Mouse (Mus musculus) liver, embryonic 15.5 days (tissue): ENCODE measurements around the gene Fnip2. TPM values are rescaled to one million over a fixed set of nuclear protein-coding genes. Genes with fewer than 3 reads are reported as not detected.
"Not testable (repeated sequence)": the region's sequence is repeated elsewhere in the genome, so short reads cannot be mapped to it uniquely, and the experiment has no call there.

Experiments used
- ATAC-seq: fragments of 200-750 bp; cut with Nextera tagmentation; 2 replicates; pipeline ENCODE4 v1.8.0; 2017; ENCODE audit warnings: moderate number of reproducible peaks, mild to moderate bottlenecking, moderate library complexity; ENCODE audit not compliant: insufficient read depth
- H3K27ac ChIP-seq: fragments of 300-500 bp; sonication (generic); replicated peaks from 2 replicates; pipeline ENCODE4 v1.5.1; 2015; ENCODE audit warnings: mild to moderate bottlenecking, inconsistent platforms
- H3K27me3 ChIP-seq: fragments of 300-500 bp; sonication (generic); 2 replicates; pipeline ENCODE4 v1.6.1; 2015; ENCODE audit warnings: mild to moderate bottlenecking, inconsistent platforms
- H3K36me3 ChIP-seq: fragments of 300-500 bp; sonication (generic); replicated peaks from 2 replicates; pipeline ENCODE4 v1.6.1; 2015; ENCODE audit warnings: moderate library complexity, mild to moderate bottlenecking, inconsistent platforms
- H3K4me1 ChIP-seq: fragments of 300-500 bp; sonication (generic); replicated peaks from 2 replicates; pipeline ENCODE4 v1.6.1; 2015; ENCODE audit warnings: inconsistent platforms
- H3K4me2 ChIP-seq: fragments of 300-500 bp; sonication (generic); 2 replicates; pipeline ENCODE4 v1.6.1; 2015; ENCODE audit warnings: moderate library complexity, mild to moderate bottlenecking, inconsistent platforms
- H3K4me3 ChIP-seq: fragments of 300-500 bp; sonication (generic); replicated peaks from 2 replicates; pipeline ENCODE4 v1.5.1; 2015; ENCODE audit warnings: mild to moderate bottlenecking, inconsistent platforms
- H3K9ac ChIP-seq: fragments of 300-500 bp; sonication (generic); 2 replicates; pipeline ENCODE4 v1.6.1; 2015; ENCODE audit warnings: moderate library complexity, mild to moderate bottlenecking, inconsistent platforms
- H3K9me3 ChIP-seq: fragments of 300-500 bp; sonication (generic); replicated peaks from 2 replicates; pipeline ENCODE4 v1.6.1; 2016; ENCODE audit warnings: inconsistent platforms
- WGBS: fragments of 180-500 bp; shearing (Covaris S2); methylation state at CpG from one replicate; pipeline ENCODE4 v1.1.7; 2015; ENCODE audit warnings: mixed read lengths; ENCODE audit not compliant: insufficient replicate concordance; 5-methylcytosine and 5-hydroxymethylcytosine counted together
- polyA plus RNA-seq: library from polyadenylated mRNA; unstranded; fragments of >200 nt; fragmentation: Nextera tagmentation; extraction: Ambion mirVana; gene quantifications from 2 replicates; pipeline ENCODE4 v1.2.1, GENCODE M21; 2015

The Fnip2 gene
- polyA plus RNA-seq, 1 experiment from 2014 or later = 4.8 TPM

GRCm38 (mm10) chr3:79469440-79469839, 98.2 kb downstream of the Fnip2 start:
- H3K27ac ChIP-seq = no peak overlapping the region
- WGBS = 92% methylated on average over 5 of the region's 5 CpGs
- no peak overlapping the region for H3K4me2 ChIP-seq
- H3K36me3 ChIP-seq = peaks cover 66% of the 10 kb centered on the region
- no peaks in the 10 kb centered on the region for H3K9me3 ChIP-seq
- ATAC-seq = no peak
- H3K9ac ChIP-seq = no peak overlapping the region
- H3K27me3 ChIP-seq = no peaks in the 10 kb centered on the region
- H3K4me1 ChIP-seq = no peaks in the 10 kb centered on the region
- H3K4me3 ChIP-seq = no peak overlapping the region

- no peak overlapping the region for H3K4me2 ChIP-seq
- no peak overlapping the region for H3K27ac ChIP-seq
- H3K27me3 ChIP-seq = no peaks in the 10 kb centered on the region
- H3K36me3 ChIP-seq = peaks cover 57% of the 10 kb centered on the region
- no peak for ATAC-seq
- H3K9me3 ChIP-seq = no peaks in the 10 kb centered on the region
- no peaks in the 10 kb centered on the region for H3K4me1 ChIP-seq
- H3K4me3 ChIP-seq = no peak overlapping the region
- 74% methylated on average over 14 of the region's 14 CpGs for WGBS
- H3K9ac ChIP-seq = no peak overlapping the region
These were observed 108.8 kb downstream of the Fnip2 start for GRCm38 (mm10) chr3:79458651-79459275.

DNA sequence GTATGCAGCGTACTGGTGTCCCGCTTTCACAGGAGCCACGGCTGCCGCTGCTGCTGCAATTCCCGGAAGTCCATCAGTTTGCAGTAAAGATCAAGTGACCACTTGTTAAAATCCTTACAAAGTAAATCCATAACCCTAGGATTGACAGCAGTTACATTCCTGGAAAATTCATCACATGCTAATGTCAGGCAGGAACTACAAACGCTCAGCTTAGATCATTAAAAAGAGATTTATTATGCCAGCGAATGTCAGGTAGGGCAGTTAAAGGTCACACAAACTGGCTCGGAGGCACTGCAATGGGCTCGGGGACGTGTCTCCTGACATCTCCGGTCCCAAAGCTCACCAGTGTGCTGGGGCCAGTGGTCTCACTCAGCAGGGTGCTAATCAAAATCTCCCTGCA, 111.8 kb downstream of the Fnip2 start:
- ATAC-seq = no peak

GRCm38 (mm10) chr3:79452696-79453263, 114.8 kb downstream of the Fnip2 start:
- H3K9ac ChIP-seq = no peak overlapping the region
- ATAC-seq = no peak
- no peaks in the 10 kb centered on the region for H3K27me3 ChIP-seq
- H3K4me2 ChIP-seq = no peak overlapping the region
- no peak overlapping the region for H3K27ac ChIP-seq
- H3K4me1 ChIP-seq = no peaks in the 10 kb centered on the region
- no peak overlapping the region for H3K4me3 ChIP-seq
- 86% methylated on average over 14 of the region's 14 CpGs for WGBS
- H3K9me3 ChIP-seq = no peaks in the 10 kb centered on the region
- peaks cover 12% of the 10 kb centered on the region for H3K36me3 ChIP-seq

More for the DNA sequence above, 111.8 kb downstream of the Fnip2 start:
- Histone ChIP-seq H3K36me3 (peaks cover 35% of the 10 kb centered on the region), H3K27ac (no peak overlapping the region), H3K4me3 (no peak overlapping the region), H3K27me3 (no peaks in the 10 kb centered on the region), H3K9me3 (no peaks in the 10 kb centered on the region), H3K9ac (no peak overlapping the region), H3K4me2 (no peak overlapping the region), H3K4me1 (no peaks in the 10 kb centered on the region)
- WGBS = 85% methylated on average over 11 of the region's 11 CpGs

GRCm38 (mm10) chr3:79449361-79449760, 118.2 kb downstream of the Fnip2 start:
- no peaks in the 10 kb centered on the region for H3K36me3 ChIP-seq
- no peak overlapping the region for H3K4me3 ChIP-seq
- no peak overlapping the region for H3K9ac ChIP-seq
- no peak overlapping the region for H3K27ac ChIP-seq
- no peak for ATAC-seq
- H3K9me3 ChIP-seq = no peaks in the 10 kb centered on the region
- no peak overlapping the region for H3K4me2 ChIP-seq
- no peaks in the 10 kb centered on the region for H3K4me1 ChIP-seq
- WGBS = 77% methylated on average over 7 of the region's 7 CpGs
- no peaks in the 10 kb centered on the region for H3K27me3 ChIP-seq

DNA sequence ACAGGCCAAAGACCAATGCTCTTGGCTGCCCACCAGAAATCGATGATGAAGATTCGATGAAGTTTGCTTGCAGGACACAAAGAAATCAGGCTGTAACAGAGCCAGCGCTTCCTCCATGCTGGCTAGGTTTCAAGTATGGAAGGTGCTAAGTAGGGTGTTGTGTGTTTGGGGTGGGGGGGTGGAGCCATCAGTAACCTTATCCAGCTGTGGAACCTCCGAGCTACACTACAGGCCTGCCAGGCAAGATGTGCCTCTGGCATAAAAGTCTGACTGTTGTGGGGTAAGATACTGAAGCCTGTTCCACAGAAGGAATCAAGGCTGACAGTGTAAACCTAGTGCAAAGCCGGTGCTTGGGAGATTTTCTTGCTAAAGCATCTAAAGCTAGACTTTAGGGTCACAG, 119.2 kb downstream of the Fnip2 start:
- no peaks in the 10 kb centered on the region for H3K4me1 ChIP-seq
- H3K27me3 ChIP-seq = no peaks in the 10 kb centered on the region
- no peak overlapping the region for H3K9ac ChIP-seq
- no peak overlapping the region for H3K27ac ChIP-seq
- no peak for ATAC-seq
- no peak overlapping the region for H3K4me2 ChIP-seq
- no peaks in the 10 kb centered on the region for H3K36me3 ChIP-seq
- H3K9me3 ChIP-seq = no peaks in the 10 kb centered on the region
- 71% methylated on average over 5 of the region's 5 CpGs for WGBS
- H3K4me3 ChIP-seq = no peak overlapping the region

DNA sequence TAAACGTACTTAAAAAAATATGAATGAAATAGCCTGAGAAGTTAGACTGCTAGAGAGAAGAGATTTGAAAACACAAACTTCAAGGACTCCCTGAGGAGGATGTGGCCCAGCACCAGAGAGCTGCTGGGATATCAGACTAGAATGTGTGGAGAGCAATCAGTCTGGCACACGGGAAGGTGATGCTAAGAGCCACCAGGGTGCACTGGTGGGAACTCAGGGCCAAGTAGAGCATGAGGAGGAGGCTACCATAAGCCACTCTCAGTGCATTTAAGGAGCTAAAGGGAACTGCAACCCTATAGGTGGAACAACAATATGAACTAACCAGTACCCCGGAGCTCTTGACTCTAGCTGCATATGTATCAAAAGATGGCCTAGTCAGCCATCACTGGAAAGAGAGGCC, 120.9 kb downstream of the Fnip2 start:
- not testable (repeated sequence) for H3K36me3 ChIP-seq, H3K4me1 ChIP-seq, H3K27ac ChIP-seq, ATAC-seq, H3K4me3 ChIP-seq, H3K4me2 ChIP-seq, H3K9me3 ChIP-seq, H3K27me3 ChIP-seq, H3K9ac ChIP-seq
- WGBS = 67% methylated on average over 3 of the region's 3 CpGs

DNA sequence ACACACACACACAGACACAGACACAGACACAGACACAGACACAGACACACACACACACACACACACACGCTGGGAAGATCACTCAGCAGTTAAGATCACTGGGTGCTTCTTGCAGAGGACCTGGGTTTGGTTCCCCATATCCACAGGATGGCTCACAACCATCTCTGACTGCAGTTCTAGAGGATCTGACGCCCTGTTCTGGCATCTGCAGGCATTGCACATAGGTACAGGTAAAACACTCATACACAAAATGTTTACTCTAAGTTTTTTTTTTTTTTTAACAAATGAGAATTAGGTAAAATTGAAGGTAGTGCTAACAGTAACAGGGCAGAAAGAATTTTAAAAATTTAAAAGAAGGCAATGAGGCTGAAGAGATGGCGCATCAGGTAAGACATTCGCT, 121.5 kb downstream of the Fnip2 start:
- ATAC-seq = no peak

GRCm38 (mm10) chr3:79445041-79445440, 122.6 kb downstream of the Fnip2 start:
- Histone ChIP-seq H3K9ac (no peak overlapping the region), H3K27me3 (no peaks in the 10 kb centered on the region), H3K4me2 (no peak overlapping the region), H3K4me3 (no peak overlapping the region), H3K27ac (no peak overlapping the region), H3K36me3 (no peaks in the 10 kb centered on the region), H3K4me1 (no peaks in the 10 kb centered on the region), H3K9me3 (no peaks in the 10 kb centered on the region)
- no peak for ATAC-seq
- 60% methylated on average over 8 of the region's 8 CpGs for WGBS

More for the DNA sequence above, 121.5 kb downstream of the Fnip2 start:
- WGBS = 72% methylated on average over 4 of the region's 4 CpGs
- Histone ChIP-seq H3K4me1 (no peaks in the 10 kb centered on the region), H3K9me3 (no peaks in the 10 kb centered on the region), H3K4me3 (no peak overlapping the region), H3K36me3 (no peaks in the 10 kb centered on the region), H3K27me3 (no peaks in the 10 kb centered on the region), H3K9ac (no peak overlapping the region), H3K4me2 (no peak overlapping the region), H3K27ac (no peak overlapping the region)

GRCm38 (mm10) chr3:79443850-79444249, 123.7 kb downstream of the Fnip2 start:
- WGBS = 46% methylated on average over 4 of the region's 4 CpGs

GRCm38 (mm10) chr3:79440976-79441491, 126.6 kb downstream of the Fnip2 start:
- 70% methylated on average over 12 of the region's 12 CpGs for WGBS
- no peak for ATAC-seq

More at GRCm38 (mm10) chr3:79443850-79444249, 123.7 kb downstream of the Fnip2 start:
- Histone ChIP-seq H3K9ac (no peak overlapping the region), H3K4me1 (no peaks in the 10 kb centered on the region), H3K9me3 (no peaks in the 10 kb centered on the region), H3K4me3 (no peak overlapping the region), H3K27me3 (no peaks in the 10 kb centered on the region), H3K4me2 (no peak overlapping the region), H3K27ac (no peak overlapping the region), H3K36me3 (no peaks in the 10 kb centered on the region)
- ATAC-seq = no peak

More at GRCm38 (mm10) chr3:79440976-79441491, 126.6 kb downstream of the Fnip2 start:
- H3K4me1 ChIP-seq = no peaks in the 10 kb centered on the region
- no peaks in the 10 kb centered on the region for H3K27me3 ChIP-seq
- no peaks in the 10 kb centered on the region for H3K36me3 ChIP-seq
- H3K4me2 ChIP-seq = no peak overlapping the region
- no peaks in the 10 kb centered on the region for H3K9me3 ChIP-seq
- H3K4me3 ChIP-seq = no peak overlapping the region
- no peak overlapping the region for H3K27ac ChIP-seq
- no peak overlapping the region for H3K9ac ChIP-seq
